Mouse (Mus musculus) c-Kit-positive CD71-positive TER-119-negative erythroid progenitor cells, embryonic 14.5 days (primary cell): ENCODE results near the gene Sh3gl2.

Source experiments
- DNase-seq: peaks from one replicate; pipeline ENCODE4 v3.0.0-alpha.2; 2013; ENCODE audit warnings: low read depth

The Sh3gl2 gene

GRCm38 (mm10) chr4:85232386-85233381, 27.8 kb downstream of the Sh3gl2 start:
- DNase-seq = no peak

- no peak for DNase-seq
These were observed 36.7 kb downstream of the Sh3gl2 start for GRCm38 (mm10) chr4:85241675-85242074.

GRCm38 (mm10) chr4:85242562-85242961, 37.6 kb downstream of the Sh3gl2 start:
- DNase-seq = no peak

DNA sequence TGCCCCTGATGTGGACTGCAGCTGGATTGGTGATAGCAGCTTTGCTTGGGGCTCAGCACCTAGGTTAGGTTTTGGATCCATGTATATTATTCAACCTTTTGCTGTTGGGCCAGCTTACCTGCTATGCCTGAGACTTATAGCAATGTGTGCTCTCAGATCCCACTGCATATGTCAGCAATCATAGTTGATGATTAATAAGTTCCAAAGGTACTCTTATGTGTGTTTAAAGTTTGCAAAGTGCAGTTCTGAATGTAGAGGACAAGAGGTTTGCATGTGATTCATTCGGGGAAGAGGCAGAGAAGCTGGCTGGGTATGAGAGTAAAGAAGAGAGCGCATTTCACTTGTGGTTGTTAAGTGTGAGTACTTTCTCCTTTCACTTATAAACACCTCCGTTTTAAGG, 43.7 kb downstream of the Sh3gl2 start:
- no peak for DNase-seq

DNA sequence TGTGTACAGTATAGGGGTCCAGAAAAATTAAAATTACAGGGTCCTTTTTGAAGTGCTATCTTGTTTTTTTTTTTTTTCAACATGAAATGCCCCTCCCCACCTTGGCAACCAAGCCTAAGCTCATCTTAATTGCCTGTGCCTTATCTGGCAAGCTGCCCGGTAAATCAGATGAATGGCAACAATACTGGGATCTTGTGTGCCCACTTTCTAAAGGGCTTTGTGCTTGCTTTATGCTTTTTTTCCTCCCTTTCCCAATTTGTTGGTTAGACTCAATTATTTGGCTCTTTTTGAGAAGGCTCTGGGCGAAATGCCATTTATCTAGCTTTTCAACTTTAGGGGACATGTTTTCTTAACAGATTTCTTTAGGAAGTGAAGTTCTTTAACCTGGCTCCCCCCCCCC, 45.3 kb downstream of the Sh3gl2 start:
- no peak for DNase-seq

GRCm38 (mm10) chr4:85250786-85251185, 45.9 kb downstream of the Sh3gl2 start:
- DNase-seq = no peak

DNA sequence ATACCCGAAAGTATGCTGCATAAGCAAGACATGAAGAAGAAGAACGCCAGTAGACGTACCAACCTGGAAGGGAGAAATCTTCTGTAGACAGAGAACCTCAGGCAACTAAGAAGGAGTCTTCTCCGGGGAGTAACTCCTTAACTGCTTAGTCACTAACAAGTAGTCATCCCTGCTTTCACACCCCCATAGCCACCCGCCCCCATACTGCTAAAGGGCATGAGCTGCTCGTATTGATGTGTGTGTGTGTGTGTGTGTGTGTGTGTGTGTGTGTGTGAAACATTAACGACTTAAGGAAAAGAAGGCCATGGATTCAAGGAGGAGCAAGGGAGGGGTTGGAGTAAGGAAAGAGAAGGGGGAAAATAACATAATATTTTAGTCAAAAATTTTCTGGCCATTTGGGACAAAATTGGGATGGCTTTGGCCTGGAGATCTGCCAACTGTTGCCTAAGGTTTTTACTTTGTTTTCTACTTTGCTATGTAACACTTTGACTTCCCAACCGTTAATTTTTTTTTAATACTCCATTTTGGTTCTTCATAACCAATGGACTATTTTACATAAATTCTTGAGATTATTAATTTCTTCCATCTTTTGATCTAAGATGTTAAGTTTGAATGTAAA, 51.0 kb downstream of the Sh3gl2 start:
- no peak for DNase-seq

DNA sequence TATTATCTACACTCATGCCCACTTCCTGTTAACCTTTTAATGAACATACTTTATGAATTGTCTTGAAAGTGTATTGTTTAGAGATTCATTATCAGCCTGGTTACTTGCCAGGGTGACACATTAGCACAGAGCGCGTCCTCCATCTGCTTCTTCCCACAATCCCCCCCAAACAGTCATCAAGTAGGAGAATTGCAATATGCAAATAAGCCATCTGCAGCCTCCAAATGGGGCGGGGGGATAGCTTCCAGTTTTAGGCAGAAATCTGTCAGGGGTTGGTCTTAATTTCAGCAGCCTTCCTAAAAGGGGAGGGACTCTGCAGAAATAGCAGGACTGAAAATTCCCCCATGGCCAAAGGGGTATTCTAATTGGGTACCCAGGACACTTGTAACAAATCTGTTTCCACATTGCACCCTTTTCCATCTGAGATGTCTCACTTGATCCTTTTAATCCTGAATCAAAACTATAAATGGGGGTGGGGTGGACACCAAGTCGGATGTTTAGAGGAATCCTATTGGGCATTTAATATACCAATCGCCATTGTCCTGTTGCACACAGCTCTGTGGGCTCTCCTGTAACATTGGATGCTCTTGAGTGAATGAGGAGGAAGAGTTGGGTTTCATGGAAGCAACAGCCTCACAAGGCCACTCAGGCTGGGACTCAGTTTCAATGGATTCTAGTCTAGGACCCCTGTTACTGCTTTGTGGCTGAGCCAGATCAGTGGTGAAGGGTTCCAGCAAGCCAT, 51.7 kb downstream of the Sh3gl2 start:
- no peak for DNase-seq

- no peak for DNase-seq
These were observed 52.9 kb downstream of the Sh3gl2 start for GRCm38 (mm10) chr4:85257771-85258341.

GRCm38 (mm10) chr4:85260687-85261658, 56.0 kb downstream of the Sh3gl2 start:
- DNase-seq = no peak

DNA sequence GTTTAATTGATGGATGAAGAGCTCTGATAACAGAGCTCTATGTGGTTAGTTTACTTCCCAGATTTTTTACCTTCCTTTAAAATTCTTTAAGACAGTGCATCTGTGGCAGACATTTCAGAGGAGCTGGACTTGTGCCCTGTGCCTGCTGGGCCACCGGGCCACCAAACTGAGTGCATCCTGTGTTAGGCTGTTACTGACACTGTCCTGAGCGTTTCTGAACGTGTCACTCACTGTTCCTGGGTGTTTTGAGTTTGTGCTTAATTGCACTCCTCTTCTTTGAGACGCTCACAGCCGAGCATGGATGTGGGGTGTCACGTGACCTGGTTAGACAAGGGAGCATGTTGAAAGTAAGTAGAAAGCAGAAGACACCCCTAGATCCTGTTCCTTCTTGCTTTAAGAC, 57.2 kb downstream of the Sh3gl2 start:
- DNase-seq = no peak

DNA sequence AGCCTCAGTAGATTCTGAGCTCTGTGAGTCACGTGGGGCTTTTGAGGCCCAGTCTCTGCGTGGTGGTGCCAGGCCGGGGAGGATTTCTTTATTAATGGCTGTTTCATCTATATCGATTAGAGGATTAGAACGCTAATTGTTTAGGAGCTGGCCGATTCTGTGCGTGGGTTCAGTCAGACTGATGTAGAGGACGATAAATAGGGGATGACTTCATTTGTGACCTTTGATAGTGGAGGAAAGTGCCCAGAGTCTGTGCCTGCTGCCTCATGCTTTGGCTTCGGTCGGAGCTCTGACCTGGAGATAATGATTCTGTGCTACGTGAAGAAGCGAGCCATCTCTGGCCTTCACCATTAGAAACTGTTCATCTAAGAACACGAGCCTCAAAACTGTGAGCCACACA, 57.7 kb downstream of the Sh3gl2 start:
- DNase-seq = no peak

DNA sequence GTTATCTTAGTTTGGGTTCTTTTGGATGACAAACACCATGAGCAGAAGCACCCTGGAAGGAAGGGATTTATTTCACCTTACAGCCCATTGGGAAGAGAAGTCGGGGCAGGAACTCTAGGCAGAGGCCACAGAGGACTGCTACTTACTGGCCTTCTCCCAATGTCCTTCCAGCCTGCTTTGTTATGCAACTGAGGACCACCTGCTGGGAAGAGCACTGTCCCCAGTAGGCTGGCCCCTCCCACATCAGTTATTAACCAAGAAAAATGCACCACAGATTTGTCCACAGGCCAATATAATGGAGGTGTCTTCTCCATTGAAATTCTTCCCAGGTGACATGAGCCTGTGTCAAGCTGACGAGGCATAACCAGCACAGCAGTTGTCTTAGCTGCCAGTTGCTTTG, 62.5 kb downstream of the Sh3gl2 start:
- DNase-seq = no peak

DNA sequence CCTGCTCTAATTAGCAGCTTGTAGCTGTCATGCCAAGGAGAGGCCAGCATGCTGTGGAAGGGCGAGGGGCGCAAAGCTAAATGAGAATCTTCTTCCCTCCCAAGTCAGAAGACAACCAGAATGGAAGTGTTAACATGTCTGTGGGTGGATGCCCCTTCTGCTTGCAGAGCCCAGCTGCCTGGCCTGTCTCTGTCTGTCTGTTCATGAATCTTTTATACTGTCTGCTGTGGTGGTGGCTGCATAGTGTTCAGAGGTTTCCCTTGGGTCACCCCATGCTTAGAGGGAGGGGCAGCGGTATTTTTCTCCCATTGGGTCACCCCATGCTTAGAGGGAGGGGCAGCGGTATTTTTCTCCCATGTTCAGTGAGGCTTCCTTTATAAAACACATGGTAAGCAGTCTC, 68.0 kb downstream of the Sh3gl2 start:
- DNase-seq = no peak

- no peak for DNase-seq
These were observed 68.5 kb downstream of the Sh3gl2 start for GRCm38 (mm10) chr4:85273452-85273851.

DNA sequence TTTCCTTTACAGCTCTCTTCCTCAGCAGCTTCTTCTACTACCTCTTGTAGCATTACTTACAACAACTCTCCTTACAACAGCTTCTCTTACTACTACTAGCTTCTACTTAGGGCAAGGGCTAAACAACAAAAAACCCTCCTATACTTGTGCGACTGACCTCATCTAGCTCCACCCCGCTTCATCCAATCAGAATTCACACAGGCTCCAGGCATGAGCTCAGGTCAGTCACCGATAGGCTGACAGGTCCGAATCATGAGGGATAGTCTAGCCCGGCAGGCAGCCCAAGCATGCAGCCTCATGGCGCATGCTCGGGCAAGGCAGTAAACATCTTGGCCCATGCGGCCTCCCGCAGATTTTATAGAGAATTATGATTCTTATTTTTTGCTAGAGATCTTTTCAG, 78.2 kb downstream of the Sh3gl2 start:
- no peak for DNase-seq

DNA sequence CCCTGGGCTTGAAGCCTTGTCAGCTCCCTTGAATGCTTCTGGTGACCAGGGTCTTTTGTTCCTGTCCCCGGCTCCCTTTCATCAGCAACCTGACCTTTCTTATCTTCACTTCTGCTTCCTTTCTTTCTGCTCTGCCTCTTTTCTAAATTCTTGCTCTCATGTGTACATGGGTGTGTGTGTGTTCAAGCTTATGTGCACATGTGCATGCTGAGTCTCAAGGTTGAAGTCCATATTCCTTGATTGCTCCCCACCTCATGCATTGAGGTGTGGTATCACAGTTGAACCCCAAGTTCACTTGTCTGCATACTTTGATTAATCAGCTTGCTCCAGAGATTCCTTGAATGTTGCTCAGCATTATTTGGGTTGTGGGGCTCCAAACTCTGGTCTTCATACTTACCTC, 85.1 kb downstream of the Sh3gl2 start:
- DNase-seq = no peak

DNA sequence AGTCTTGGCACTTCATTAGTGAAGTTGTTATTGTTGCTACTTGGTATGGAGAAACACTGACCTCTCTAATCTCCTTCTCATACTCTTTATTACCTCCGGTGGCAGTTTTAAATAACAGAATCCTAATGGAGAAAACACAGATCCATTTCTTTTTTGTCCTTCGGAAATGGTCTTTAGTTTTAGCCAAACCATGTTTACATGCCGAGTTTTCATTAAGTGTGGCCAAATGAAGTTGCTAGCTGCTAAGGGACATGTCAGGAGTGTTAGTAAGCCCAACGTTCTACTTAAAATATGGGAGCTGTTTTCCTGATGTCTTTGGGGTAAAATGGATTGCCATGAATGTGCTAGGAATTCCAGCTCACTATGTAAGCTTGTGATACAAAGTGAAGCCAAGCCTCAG, 86.4 kb downstream of the Sh3gl2 start:
- no peak for DNase-seq

DNA sequence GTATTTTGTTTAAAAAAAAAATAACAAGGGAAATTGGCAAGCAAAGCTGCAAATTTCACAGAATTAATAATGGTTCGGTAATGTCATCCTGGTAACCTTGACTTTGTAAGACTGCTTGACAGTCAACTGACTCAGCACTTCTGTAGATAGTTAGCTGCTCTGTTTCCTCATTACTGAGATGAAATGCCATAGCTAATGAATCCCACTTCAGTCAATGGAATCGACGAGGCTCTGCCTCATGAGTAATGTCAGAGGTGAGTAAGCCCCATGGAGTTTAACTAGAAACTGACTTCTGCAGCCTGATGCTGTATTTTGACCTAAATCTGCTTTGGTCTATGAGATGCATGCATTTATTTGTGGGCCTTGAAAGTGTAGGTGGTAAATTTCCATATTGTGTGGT, 88.4 kb downstream of the Sh3gl2 start:
- no peak for DNase-seq

GRCm38 (mm10) chr4:85300610-85301405, 95.9 kb downstream of the Sh3gl2 start:
- DNase-seq = no peak
